Mouse (Mus musculus): Measurements from ENCODE around the gene Gm5128. TPM values are rescaled to one million over a fixed set of nuclear protein-coding genes. Genes with fewer than 3 reads are reported as not detected.

Gene Gm5128
- polyA plus RNA-seq (2012; ENCODE audit: low replicate concordance), result not detected in 2 replicates

GRCm38 (mm10) chrX:135372984-135373383, at the start of gene Gm5128:
Gm5128 (plus strand) TSS chrX:135373284.

Other genes starting within 250 kb of the Gm5128 start
- not detected in 2 replicates for gene Gm15023, start 195.7 kb upstream of the Gm5128 start, polyA plus RNA-seq (2012; ENCODE audit: low replicate concordance)
- gene Tceal6, start 162.6 kb upstream of the Gm5128 start, polyA plus RNA-seq (2012; ENCODE audit: low replicate concordance), result not detected in 2 replicates
- gene Pramel3, start 71.0 kb upstream of the Gm5128 start, polyA plus RNA-seq (2012; ENCODE audit: low replicate concordance), result not detected in 2 replicates
- gene Gm7903, start 60.6 kb downstream of the Gm5128 start, polyA plus RNA-seq (2012; ENCODE audit: low replicate concordance), result not detected in 2 replicates
- gene AV320801, start 121.3 kb downstream of the Gm5128 start, polyA plus RNA-seq (2012; ENCODE audit: low replicate concordance), result not detected in 2 replicates
- not detected in 2 replicates for gene Nxf7, start 225.5 kb downstream of the Gm5128 start, polyA plus RNA-seq (2012; ENCODE audit: low replicate concordance)